Mouse (Mus musculus): Measurements from ENCODE around the gene Lipk.

GRCm38 (mm10) chr19:34064059-34064458, 56.0 kb downstream of the Lipk start:
- TF ChIP-seq POLR2A (IDR thresholded peaks at IDR 0.05; ENCODE audit: control insufficient read depth, extremely low read depth, insufficient read depth, low read length, poor library complexity) (no peak), CTCF (IDR thresholded peaks at IDR 0.05; ENCODE audit: borderline replicate concordance, control insufficient read depth, extremely low read depth, insufficient read depth, low read length, poor library complexity) (no peak)

Data from thymus, adult 2 months (tissue).